Mouse (Mus musculus): ENCODE measurements at regions not wholly inside any gene's neighbourhood (a gene's known extent, or its start where the extent isn't known, plus 50 kb on each side); places are given as distances from the start of the nearest gene placed in this dataset.

DNA sequence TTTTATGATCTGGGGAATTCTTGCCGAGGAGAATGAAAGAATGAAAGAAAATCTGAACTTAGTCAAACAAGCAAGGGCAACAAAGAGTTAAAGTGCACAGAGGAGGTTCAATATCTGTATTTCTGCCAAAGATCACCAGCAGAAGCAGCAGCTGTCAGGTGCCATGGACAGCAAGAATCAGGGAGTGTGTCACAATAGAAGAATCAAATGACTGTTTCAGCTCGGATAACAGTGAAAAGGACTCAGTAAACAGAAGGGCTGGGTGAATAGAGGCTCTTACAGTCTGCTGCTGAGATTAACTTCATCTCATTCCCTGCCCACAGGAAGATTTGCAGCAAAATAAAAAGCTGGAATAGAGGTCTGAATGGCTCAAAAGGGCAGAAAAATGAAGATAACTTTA, 495.3 kb upstream of the Gm5415 start:
- no peak for DNase-seq

- DNase-seq: no peak
These were observed 493.6 kb upstream of the Gm5415 start for GRCm38 (mm10) chr1:33040740-33041139.

DNA sequence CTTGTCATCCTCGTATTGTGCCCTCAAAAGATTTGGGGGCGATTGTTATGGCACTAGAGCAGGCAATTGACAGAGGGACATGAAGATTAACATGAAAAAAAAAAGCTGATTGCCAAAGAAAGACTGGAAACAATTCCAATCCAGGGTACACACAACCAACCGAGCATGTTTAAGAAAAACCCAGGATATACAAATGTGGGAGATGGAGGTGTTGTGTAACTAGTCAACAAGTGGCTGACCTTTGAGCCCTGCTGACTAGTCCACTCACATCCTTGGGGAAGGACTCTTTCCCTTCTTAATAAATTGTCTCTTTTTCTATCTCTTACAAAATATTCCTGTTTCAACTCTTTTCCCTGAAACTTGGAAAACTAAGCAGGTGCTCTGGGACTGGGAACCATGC, 484.9 kb upstream of the Gm5415 start:
- no peak for DNase-seq

DNA sequence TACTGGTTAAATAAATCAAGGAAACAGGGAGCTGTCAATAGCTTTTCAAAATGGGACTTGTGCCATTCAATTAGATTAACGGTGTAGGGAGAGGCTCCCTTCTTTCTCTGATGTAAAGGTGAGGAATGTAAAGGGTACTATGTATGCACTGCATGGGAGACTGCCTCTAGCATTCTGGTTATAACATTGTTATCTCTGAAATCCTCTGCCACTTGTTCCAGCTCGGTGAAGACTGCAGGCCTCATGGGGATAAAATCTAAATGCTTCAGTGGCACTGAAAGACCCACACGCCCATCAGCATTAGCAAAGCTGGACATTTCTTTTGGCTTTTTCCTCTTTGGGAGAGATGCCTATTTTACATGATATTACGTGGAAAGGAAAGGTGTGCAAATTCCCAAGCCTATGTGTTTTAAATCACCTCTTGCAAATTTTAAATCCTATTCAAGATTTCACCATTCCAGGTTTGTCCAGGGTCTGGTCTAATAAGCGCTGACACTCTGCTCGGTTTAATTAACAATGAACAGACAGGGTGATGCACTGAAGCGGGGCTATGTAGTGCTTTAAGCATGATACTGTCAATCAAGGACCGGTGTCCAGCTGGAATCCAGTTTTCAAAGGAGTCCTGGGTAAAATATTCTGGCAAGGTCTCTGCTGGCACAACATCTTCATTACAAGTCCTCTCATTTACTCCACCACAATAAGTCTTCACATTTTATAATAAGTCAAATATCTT, 479.8 kb upstream of the Gm5415 start:
- no peak for DNase-seq

GRCm38 (mm10) chr1:33025379-33025778, 478.3 kb upstream of the Gm5415 start:
- no peak for DNase-seq

- no peak for DNase-seq
These were observed 475.8 kb upstream of the Gm5415 start for GRCm38 (mm10) chr1:33022852-33023251.

GRCm38 (mm10) chr1:33003992-33004391, 456.9 kb upstream of the Gm5415 start:
- DNase-seq: no peak

- DNase-seq: no peak
These were observed 417.9 kb upstream of the Gm5415 start for GRCm38 (mm10) chr1:32964957-32965356.

DNA sequence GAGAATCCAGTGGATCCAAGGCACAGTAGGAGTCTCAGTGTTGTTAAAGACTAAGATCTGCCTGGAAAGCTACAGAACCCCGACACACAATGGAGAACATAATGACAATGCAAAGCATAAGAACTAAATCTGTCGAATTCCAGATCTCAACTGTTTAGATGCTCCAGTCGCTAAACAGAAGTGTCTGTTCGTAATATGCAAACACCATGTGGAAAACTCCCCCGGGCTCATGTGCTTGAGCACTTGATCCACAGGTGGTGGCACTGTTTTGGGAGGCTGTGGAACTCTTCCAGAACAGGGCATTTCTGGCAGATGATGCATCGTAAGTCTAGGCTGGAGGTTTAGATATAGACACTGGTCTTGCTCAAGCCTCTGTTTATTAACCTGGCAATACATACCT, 412.2 kb upstream of the Gm5415 start:
- DNase-seq: no peak

DNA sequence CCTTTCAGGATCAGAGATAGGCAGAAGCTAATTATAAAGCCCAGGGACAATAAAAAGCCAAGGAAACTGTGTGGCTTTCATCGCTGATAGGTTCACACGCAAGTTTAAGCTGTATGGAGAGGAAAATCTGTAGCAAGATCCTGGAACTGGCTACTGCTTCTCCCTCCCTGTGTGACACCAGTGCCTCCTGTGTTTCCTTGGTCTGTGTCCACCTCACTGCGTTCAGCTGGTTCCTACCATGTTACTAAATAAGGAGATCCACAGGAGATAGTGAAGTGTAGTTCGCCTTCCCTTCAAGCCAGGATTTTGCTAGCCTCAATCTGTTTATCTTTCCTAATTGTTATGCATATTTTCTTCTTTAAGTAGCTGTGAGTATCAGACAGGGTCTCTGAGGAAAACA, 399.2 kb upstream of the Gm5415 start:
- DNase-seq: no peak

DNA sequence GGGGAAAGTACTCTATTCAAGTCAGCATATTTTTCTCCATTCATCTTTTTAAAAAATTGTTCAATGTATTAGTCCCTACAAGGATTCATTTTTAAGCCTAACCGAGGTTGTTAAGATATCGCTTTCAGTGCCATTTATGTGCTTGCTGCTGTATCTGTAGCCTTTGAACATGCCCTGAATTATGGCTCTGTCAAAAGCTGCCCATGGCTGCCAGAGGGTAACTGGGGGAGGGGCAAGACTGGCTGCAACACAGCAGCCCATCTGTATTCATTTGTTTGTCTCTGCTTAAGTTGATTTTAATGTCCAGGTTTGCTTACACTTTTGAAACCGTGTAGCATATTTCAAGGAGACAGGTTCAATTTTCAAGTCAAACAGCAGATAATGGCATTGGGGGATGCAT, 383.3 kb upstream of the Gm5415 start:
- DNase-seq: no peak

- DNase-seq: no peak
These were observed 355.3 kb upstream of the Gm5415 start for GRCm38 (mm10) chr1:32902437-32902836.

DNA sequence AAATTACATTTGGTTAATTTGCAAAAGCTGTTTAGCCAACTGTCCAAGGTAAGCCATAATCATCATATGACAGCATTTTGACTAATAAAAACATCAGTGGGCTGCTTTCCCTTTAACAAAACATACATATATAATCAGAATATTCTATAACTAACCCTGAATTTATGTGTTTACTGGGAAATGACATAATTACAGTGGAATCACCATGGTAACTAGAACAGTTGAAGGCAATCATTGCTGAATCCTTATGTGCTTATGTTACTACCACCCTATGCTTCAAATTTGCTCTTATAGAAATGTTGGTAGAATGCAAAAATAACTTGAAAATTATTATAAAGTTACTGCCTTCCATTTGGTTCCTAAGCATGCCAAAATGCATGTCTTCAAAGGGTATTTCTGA, 340.6 kb upstream of the Gm5415 start:
- no peak for DNase-seq

DNA sequence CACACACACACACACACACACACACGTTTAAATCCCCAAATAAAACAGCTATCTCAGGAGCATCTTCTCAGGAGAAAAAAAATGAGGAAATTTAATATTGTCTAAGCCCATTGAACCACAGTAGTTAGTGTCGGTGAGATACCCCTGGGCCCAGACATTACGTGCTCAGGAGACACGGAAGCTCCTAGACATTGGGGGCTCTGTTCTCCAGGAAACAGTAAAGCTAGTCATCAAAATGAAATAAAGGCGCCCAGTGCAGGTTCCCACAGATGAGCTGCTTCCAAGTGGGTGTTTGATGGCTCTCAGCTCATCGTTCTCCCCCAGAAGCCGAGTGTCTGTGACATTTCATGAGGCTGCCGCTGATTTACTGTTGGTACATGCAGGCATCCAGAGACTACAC, 325.8 kb upstream of the Gm5415 start:
- DNase-seq: no peak

DNA sequence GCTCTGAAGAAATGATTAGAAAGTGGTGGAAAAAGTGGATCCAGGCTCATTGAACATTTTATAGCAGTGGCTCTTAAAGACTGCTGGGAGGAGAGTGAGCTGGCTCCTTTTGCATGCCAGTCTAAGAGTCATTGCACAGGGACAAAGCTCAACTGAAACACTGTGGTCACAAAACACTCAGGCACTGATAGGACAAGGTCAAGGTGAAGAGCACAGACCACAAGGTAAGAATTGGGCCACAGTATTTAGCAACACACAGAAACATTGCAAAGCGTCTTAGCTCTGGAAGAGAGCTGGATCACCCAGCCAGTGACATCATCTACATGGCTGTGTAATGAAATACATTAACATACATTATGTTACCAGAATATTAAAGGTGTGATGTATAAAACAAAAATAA, 319.0 kb upstream of the Gm5415 start:
- DNase-seq: no peak

GRCm38 (mm10) chr1:32858040-32858439, 310.9 kb upstream of the Gm5415 start:
- no peak for DNase-seq

All from cerebellum, postnatal 36 days (tissue).